Mouse (Mus musculus) thymus, postnatal 14 days (tissue): ENCODE results near the gene Brinp2.

Experiments
- DNase-seq: peaks from one replicate; pipeline ENCODE4 v3.0.0; 2021

Brinp2 gene

GRCm38 (mm10) chr1:158356051-158356461, at the start of gene Brinp2:
Gene Brinp2, minus strand, starts transcription at chr1:158356326.
- peak; percentile 7 for DNase-seq

- no peak for DNase-seq
These were observed 44.8 kb upstream of the Brinp2 start for GRCm38 (mm10) chr1:158400898-158401297.

- DNase-seq, result no peak
These were observed 40.9 kb upstream of the Brinp2 start for GRCm38 (mm10) chr1:158397058-158397457.

- DNase-seq, result no peak
These were observed 34.6 kb upstream of the Brinp2 start for GRCm38 (mm10) chr1:158390693-158391092.

- DNase-seq, result no peak
These were observed 32.9 kb upstream of the Brinp2 start for GRCm38 (mm10) chr1:158388995-158389394.

GRCm38 (mm10) chr1:158386781-158387180, 30.7 kb upstream of the Brinp2 start:
- DNase-seq, result no peak

- no peak for DNase-seq
These were observed 29.2 kb upstream of the Brinp2 start for GRCm38 (mm10) chr1:158385311-158385710.

GRCm38 (mm10) chr1:158383210-158383609, 27.1 kb upstream of the Brinp2 start:
- no peak for DNase-seq

GRCm38 (mm10) chr1:158382277-158382676, 26.2 kb upstream of the Brinp2 start:
- DNase-seq, result no peak

- DNase-seq, result no peak
These were observed 8.3 kb upstream of the Brinp2 start for GRCm38 (mm10) chr1:158364461-158364860.

GRCm38 (mm10) chr1:158362292-158363101, 6.4 kb upstream of the Brinp2 start:
- DNase-seq, result no peak

- DNase-seq, result no peak
These were observed 5.8 kb upstream of the Brinp2 start, which contains the start of gene Astn1 for GRCm38 (mm10) chr1:158361964-158362291. Gene Astn1, plus strand, starts transcription at chr1:158362273.

GRCm38 (mm10) chr1:158355177-158356050, 712 bp downstream of the Brinp2 start:
- DNase-seq, result no peak

GRCm38 (mm10) chr1:158353656-158354371, 2.3 kb downstream of the Brinp2 start:
- no peak for DNase-seq

- DNase-seq, result no peak
These were observed 12.8 kb downstream of the Brinp2 start for GRCm38 (mm10) chr1:158343243-158343714.

GRCm38 (mm10) chr1:158328839-158329238, 27.3 kb downstream of the Brinp2 start:
- DNase-seq, result no peak

- no peak for DNase-seq
These were observed 28.0 kb downstream of the Brinp2 start for GRCm38 (mm10) chr1:158328126-158328525.

GRCm38 (mm10) chr1:158323325-158323724, 32.8 kb downstream of the Brinp2 start:
- DNase-seq, result no peak

GRCm38 (mm10) chr1:158310426-158311156, 45.5 kb downstream of the Brinp2 start:
- no peak for DNase-seq

GRCm38 (mm10) chr1:158297042-158297441, 59.1 kb downstream of the Brinp2 start:
- DNase-seq, result no peak

- no peak for DNase-seq
These were observed 59.7 kb downstream of the Brinp2 start for GRCm38 (mm10) chr1:158296287-158296931.

- no peak for DNase-seq
These were observed 60.9 kb downstream of the Brinp2 start for GRCm38 (mm10) chr1:158295270-158295669.
